Mouse (Mus musculus) liver, embryonic 11.5 days (tissue): ENCODE measurements around the gene Cnnm4. TPM values are rescaled to one million over a fixed set of nuclear protein-coding genes. Genes with fewer than 3 reads are reported as not detected.

Source experiments
- ATAC-seq: fragments of 200-750 bp; cut with Nextera tagmentation; replicated peaks from 2 replicates; pipeline ENCODE4 v1.8.0; 2017; ENCODE audit warnings: moderate number of reproducible peaks, mild to moderate bottlenecking, moderate TSS enrichment, moderate library complexity; ENCODE audit not compliant: low FRiP score
- DNase-seq: peaks from one replicate; pipeline ENCODE4 v3.0.0-alpha.2; 2017; ENCODE audit warnings: low spot score
- H3K27ac ChIP-seq: fragments of 300-500 bp; sonication (generic); 2 replicates; pipeline ENCODE4 v1.5.1; 2014; ENCODE audit warnings: mild to moderate bottlenecking, low read depth, low read length, control low read depth
- H3K27me3 ChIP-seq: fragments of 300-500 bp; sonication (generic); replicated peaks from 2 replicates; pipeline ENCODE4 v1.6.1; 2014; ENCODE audit warnings: low read length, mixed read lengths; ENCODE audit not compliant: control insufficient read depth, insufficient read depth
- H3K36me3 ChIP-seq: fragments of 300-500 bp; sonication (generic); 2 replicates; pipeline ENCODE4 v1.6.1; 2014; ENCODE audit warnings: mild to moderate bottlenecking, low read length, moderate library complexity, mixed read lengths; ENCODE audit not compliant: control insufficient read depth, insufficient read depth
- H3K4me1 ChIP-seq: fragments of 300-500 bp; sonication (generic); replicated peaks from 2 replicates; pipeline ENCODE4 v1.6.1; 2014; ENCODE audit warnings: low read length, mixed read lengths; ENCODE audit not compliant: control insufficient read depth, insufficient read depth
- H3K4me2 ChIP-seq: fragments of 300-500 bp; sonication (generic); 2 replicates; pipeline ENCODE4 v1.6.1; 2014; ENCODE audit warnings: mild to moderate bottlenecking, control low read depth, moderate library complexity
- H3K4me3 ChIP-seq: fragments of 300-500 bp; sonication (generic); 2 replicates; pipeline ENCODE4 v1.5.1; 2014; ENCODE audit warnings: low read depth, low read length, control low read depth
- H3K9ac ChIP-seq: fragments of 300-500 bp; sonication (generic); 2 replicates; pipeline ENCODE4 v1.6.1; 2014; ENCODE audit warnings: low read depth, low read length, control low read depth
- H3K9me3 ChIP-seq: fragments of 300-500 bp; sonication (generic); 2 replicates; pipeline ENCODE4 v1.6.1; 2016; ENCODE audit warnings: low read length, inconsistent platforms, mixed read lengths; ENCODE audit not compliant: control insufficient read depth
- WGBS: fragments of 180-500 bp; shearing (Covaris S2); extraction: QIAGEN DNeasy Blood & Tissue Kit; methylation state at CpG from one replicate; pipeline ENCODE4 v1.1.7; 2014; 5-methylcytosine and 5-hydroxymethylcytosine counted together
- polyA plus RNA-seq: library from polyadenylated mRNA; unstranded; fragments of >200 nt; fragmentation: Nextera tagmentation; extraction: Ambion mirVana; gene quantifications from 2 replicates; pipeline ENCODE4 v1.2.1, GENCODE M21; 2014

Cnnm4 gene
- polyA plus RNA-seq: 5.9 and 6.4 TPM in 2 replicates

DNA sequence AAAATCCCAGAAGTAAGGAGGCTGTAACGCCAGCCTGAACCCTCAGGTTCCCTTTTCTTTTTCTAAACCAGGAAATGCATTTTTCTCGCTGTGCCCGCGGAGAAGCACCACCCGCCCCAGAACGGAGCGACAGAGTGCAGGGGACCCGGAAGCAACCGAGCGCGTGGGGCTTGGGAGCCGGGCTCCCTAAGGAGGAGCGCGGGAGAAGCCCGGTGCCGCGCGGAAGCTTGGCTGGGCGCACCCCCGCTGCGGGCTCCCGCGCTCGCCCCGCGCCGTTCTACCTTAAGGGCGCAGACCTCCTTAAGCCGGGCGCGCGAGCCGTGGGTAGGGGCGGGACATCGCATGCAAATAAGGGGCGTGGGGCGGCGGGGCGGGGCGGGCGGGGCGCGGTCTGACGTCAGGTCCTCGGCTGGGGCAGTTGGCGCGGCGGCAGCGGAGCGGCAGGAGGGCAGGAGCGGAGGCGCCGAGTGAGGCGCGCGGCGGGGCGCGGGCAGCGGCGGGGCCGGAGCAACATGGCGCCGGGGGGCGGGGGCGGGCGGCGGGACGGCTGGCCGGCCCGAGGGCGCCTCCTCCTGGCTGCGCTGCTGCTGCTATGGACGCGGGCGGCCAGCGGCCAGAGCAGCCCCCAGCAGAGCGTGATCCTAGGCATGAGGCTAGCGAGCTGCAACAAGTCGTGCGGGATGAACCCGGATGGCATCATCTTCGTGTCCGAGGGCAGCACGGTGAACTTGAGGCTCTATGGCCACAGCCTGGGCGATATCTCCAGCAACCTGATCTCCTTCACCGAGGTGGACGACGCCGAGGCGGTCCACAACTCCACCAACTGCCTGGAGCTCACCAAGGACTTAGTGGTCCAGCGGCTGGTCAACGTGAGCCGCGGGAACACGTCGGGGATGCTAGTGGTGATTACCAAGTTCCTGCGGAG is at the start of gene Cnnm4:
Gene Cnnm4, plus strand, starts transcription at position 440 of the 925 bp plus-strand sequence.
- peaks cover 36% of the 10 kb centered on the region for H3K4me1 ChIP-seq
- no peaks in the 10 kb centered on the region for H3K9me3 ChIP-seq
- H3K36me3 ChIP-seq: no peaks in the 10 kb centered on the region
- peak within 1 kb of the TSS; percentile 79 for H3K27ac ChIP-seq
- 0 out of 2 replicates have a peak, but pooled peaks cover 5% of the 10 kb centered on the region for H3K27me3 ChIP-seq
- H3K4me2 ChIP-seq: peak within 1 kb of the TSS; percentile 97
- WGBS: 1% methylated on average over 77 of the region's 98 CpGs
- peak; percentile 90 for ATAC-seq
- H3K4me3 ChIP-seq: peak within 1 kb of the TSS; percentile 69
- peak within 1 kb of the TSS; percentile 74 for H3K9ac ChIP-seq
- DNase-seq: peak; percentile 95

- Histone ChIP-seq H3K9me3 (no peaks in the 10 kb centered on the region), H3K27me3 (no peaks in the 10 kb centered on the region), H3K27ac (no peak overlapping the region), H3K36me3 (peaks cover 24% of the 10 kb centered on the region), H3K4me3 (no peak overlapping the region), H3K4me1 (no peaks in the 10 kb centered on the region), H3K9ac (no peak overlapping the region), H3K4me2 (no peak overlapping the region)
- 91% methylated on average over 2 of the region's 2 CpGs for WGBS
- ATAC-seq (no peak), DNase-seq (no peak)
These were observed 41.9 kb upstream of the Cnnm4 start for GRCm38 (mm10) chr1:36429511-36429910.

DNA sequence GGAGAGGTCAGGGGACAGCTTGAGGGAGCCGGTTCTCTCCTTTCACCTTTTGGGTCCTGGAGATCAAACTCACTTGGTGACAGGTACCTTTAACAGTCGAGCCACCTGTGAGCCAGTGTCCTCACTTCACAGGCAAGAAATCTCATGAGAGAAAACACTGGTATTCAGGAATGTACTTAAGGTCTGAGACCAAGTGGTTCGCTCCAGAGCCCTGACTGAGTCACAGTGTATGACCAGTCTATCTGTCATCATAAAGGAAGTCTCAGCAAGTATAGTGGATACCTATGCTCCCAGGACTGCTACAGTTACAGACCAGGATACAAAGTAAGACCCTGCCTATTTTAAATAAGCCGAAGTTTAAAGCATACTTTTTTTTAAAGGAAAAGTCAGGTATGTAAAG is 38.4 kb upstream of the Cnnm4 start:
- DNase-seq: no peak
- ATAC-seq: no peak
- H3K27me3 ChIP-seq: no peaks in the 10 kb centered on the region
- 89% methylated on average over 4 of the region's 4 CpGs for WGBS
- H3K4me3 ChIP-seq: no peak overlapping the region
- H3K4me1 ChIP-seq: no peaks in the 10 kb centered on the region
- H3K4me2 ChIP-seq: no peak overlapping the region
- no peak overlapping the region for H3K9ac ChIP-seq
- H3K36me3 ChIP-seq: peaks cover 30% of the 10 kb centered on the region
- H3K27ac ChIP-seq: no peak overlapping the region
- no peaks in the 10 kb centered on the region for H3K9me3 ChIP-seq

DNA sequence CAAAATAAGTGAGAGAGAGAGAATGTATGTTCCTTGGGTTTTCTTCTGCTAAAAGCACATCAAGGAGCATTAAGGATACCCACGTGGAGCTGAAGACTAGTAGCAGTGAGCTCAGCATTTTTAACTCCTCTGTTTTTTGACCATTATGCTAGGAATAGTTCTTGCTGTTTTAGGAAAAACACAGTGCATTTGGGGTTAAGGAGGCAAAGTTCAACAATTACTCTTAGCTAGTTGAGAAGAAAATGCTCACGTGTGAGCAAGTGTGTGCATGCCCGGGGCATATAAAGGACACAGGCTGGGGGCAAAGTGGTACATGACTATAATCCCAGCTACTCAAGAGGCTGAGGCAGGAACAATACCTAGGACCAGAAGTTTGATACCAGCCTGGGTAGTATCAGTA is 37.8 kb upstream of the Cnnm4 start:
- H3K9me3 ChIP-seq: no peaks in the 10 kb centered on the region
- WGBS: 93% methylated on average over 3 of the region's 3 CpGs
- H3K4me2 ChIP-seq: no peak overlapping the region
- H3K36me3 ChIP-seq: peaks cover 26% of the 10 kb centered on the region
- no peak for ATAC-seq
- no peaks in the 10 kb centered on the region for H3K4me1 ChIP-seq
- no peak overlapping the region for H3K9ac ChIP-seq
- H3K27ac ChIP-seq: no peak overlapping the region
- H3K27me3 ChIP-seq: no peaks in the 10 kb centered on the region
- no peak overlapping the region for H3K4me3 ChIP-seq
- no peak for DNase-seq

DNA sequence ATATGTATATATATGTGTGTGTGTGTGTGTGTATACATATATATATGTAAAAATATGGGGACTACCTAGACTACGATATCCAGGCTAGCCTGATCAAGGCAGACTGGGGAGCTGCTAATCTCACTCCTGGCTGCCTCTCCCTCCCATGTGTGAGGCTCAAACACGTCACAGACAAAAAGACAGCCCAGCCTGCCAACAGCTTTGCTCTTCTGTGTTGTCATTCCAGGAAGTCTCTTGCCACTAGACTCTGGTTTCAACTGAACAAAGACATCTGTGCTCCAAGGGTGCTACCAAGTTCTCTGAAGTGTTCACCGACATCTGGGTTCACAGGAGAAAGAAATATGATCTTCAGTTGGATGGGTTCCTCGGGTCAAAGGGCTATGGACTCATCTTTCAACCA is 36.3 kb upstream of the Cnnm4 start:
- H3K36me3 ChIP-seq: peaks cover 20% of the 10 kb centered on the region
- no peaks in the 10 kb centered on the region for H3K9me3 ChIP-seq
- H3K4me3 ChIP-seq: no peak overlapping the region
- DNase-seq (no peak), ATAC-seq (no peak)
- no peak overlapping the region for H3K4me2 ChIP-seq
- 83% methylated on average over 4 of the region's 4 CpGs for WGBS
- H3K9ac ChIP-seq: no peak overlapping the region
- H3K27ac ChIP-seq: no peak overlapping the region
- no peaks in the 10 kb centered on the region for H3K4me1 ChIP-seq
- H3K27me3 ChIP-seq: no peaks in the 10 kb centered on the region

- Histone ChIP-seq H3K4me1 (no peaks in the 10 kb centered on the region), H3K27me3 (no peaks in the 10 kb centered on the region), H3K4me2 (no peak overlapping the region), H3K36me3 (peaks cover 18% of the 10 kb centered on the region), H3K27ac (no peak overlapping the region), H3K4me3 (no peak overlapping the region), H3K9me3 (no peaks in the 10 kb centered on the region), H3K9ac (no peak overlapping the region)
- DNase-seq (no peak), ATAC-seq (no peak)
- 89% methylated on average over 6 of the region's 6 CpGs for WGBS
These were observed 34.9 kb upstream of the Cnnm4 start for GRCm38 (mm10) chr1:36436515-36436914.

DNA sequence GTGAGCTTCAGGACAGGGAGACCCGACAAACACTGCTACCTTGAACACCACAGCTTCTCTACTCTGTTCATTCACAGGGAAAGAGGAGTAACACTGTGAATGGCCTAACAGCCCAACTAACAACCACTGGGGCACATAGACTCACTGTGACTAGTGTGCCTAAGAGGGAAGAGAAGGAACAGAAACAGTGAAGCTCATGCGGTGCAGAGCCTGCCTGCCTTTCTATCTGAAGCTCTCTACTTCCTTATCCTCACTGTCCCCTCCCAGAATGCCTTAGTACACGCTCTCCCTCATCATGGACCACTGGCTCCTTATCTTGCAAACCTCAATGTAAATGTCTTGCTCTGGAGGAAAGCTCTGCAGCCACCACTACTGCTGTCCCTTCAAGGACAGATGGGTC is 34.2 kb upstream of the Cnnm4 start:
- Histone ChIP-seq H3K9me3 (no peaks in the 10 kb centered on the region), H3K36me3 (peaks cover 18% of the 10 kb centered on the region), H3K4me1 (no peaks in the 10 kb centered on the region), H3K9ac (no peak overlapping the region), H3K27me3 (no peaks in the 10 kb centered on the region), H3K4me2 (no peak overlapping the region), H3K27ac (no peak overlapping the region), H3K4me3 (no peak overlapping the region)
- DNase-seq: no peak
- no peak for ATAC-seq
- WGBS: 80% methylated on average over 3 of the region's 3 CpGs

DNA sequence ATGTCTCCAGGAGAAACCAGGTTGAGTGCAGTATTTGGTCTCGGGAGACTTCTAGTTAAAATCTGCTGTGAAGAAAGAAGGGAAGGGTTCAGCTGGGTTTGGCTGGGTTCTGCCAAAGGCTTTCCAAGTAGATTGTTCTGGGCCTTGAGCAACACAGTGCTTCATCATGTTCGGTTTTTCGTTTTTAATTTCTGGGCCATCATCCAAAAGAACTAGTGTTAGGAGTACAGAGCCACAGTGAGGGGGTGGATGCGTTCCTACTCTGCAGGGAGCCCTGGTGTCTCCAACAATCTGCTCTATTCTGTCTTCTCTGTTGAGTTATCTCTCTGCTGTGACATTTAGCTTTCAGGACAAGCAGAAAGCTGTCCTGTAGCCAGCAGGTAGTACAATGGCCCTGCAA is 30.3 kb upstream of the Cnnm4 start:
- no peak for ATAC-seq
- WGBS: 90% methylated on average over 4 of the region's 4 CpGs
- no peaks in the 10 kb centered on the region for H3K9me3 ChIP-seq
- no peak overlapping the region for H3K4me2 ChIP-seq
- H3K36me3 ChIP-seq: peaks cover 11% of the 10 kb centered on the region
- H3K4me1 ChIP-seq: 0 out of 2 replicates have a peak, but pooled peaks cover 3% of the 10 kb centered on the region
- H3K27ac ChIP-seq: no peak overlapping the region
- no peak overlapping the region for H3K9ac ChIP-seq
- DNase-seq: no peak
- H3K27me3 ChIP-seq: no peaks in the 10 kb centered on the region
- H3K4me3 ChIP-seq: no peak overlapping the region
